Mouse (Mus musculus): ENCODE results near the gene Gm3854. TPM values are rescaled to one million over a fixed set of nuclear protein-coding genes. Genes with fewer than 3 reads are reported as not detected.
"Not testable (repeated sequence)": the region's sequence is repeated elsewhere in the genome, so short reads cannot be mapped to it uniquely, and the experiment has no call there.

Gene Gm3854
- 0.62 and 0.94 TPM in 2 replicates for total RNA-seq (2021)
- long read RNA-seq: 0 reads

DNA sequence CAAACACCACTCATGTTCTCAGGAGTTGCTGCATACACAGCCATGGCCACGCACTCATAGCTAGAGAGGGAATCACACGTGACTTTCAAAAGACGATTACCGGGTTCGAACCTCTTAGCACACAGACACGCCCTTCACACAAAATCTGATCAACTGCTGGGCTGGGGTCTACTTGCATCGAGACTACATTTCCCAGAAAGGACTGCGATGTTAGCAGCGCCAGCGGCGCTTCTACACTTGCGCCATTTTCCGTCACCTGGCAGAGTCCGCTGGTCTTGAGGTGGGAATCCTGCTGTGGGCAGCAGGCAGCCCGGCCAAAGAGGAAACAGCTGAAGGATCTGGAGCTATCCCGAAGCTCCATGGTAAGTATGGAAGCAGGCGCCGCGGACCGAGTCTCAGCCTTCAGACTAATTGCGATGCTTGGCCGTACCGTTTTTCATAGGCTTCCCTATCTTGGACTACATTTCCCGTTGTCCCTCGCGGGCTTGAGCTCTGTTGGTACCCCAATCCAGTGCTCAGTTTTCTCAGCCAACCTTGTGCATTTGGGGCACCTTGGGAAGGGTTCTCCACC lies at the start of gene Gm3854:
Gene Gm3854, plus strand, starts transcription at position 259 of the 571 bp plus-strand sequence.
- peak; percentile 46 for DNase-seq

DNA sequence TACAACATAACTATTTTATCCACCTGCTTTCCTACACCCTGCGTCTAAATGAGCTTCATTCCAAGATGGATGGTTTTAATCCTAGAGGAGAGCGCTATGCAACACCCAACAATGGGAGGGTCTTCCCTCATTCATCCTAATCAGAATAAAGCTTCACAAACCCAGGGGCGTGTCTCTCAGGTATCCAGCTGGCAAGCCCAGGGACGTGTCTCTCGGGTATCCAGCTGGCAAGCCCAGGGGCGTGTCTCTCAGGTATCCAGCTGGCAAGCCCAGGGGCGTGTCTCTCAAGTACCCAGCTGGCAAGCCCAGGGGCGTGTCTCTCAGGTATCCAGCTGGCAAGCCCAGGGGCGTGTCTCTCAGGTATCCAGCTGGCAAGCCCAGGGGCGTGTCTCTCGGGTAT lies 42.8 kb upstream of the Gm3854 start:
- DNase-seq: not testable (repeated sequence)

DNA sequence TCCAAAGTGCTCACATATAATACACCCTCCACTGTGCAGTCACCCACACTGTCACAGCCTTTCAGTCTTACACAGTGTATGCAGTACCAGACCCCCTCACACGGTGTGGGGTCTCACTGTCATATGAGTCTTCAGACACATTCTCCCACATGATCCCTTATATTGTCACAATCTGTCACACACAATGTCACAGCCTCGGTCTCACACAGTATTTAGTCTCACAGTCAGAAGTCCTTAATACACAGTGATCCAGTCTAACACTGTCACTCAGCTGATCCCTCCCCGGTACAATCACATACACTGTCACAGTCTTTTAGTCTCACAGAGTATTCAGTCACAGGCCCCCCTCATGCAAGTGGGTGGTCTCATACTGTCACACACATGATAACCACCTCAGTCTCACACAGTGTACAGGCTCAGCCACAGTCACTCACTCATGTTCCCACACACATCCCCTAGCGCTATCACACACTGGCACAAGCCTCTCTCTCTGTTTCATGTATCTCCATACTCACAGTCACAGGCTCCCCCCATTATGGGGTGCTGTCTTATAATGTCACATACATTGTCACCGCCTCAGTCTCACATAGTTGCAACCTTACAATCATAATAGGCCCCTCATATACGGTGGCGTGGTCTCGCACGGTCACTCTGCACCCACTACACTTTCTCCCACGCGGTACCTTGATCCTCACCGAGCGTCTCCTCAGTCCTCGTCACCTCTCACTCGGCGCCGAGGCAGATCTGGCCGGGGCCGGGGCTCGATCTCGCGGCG lies 12.9 kb upstream of the Gm3854 start:
- no peak for DNase-seq

DNA sequence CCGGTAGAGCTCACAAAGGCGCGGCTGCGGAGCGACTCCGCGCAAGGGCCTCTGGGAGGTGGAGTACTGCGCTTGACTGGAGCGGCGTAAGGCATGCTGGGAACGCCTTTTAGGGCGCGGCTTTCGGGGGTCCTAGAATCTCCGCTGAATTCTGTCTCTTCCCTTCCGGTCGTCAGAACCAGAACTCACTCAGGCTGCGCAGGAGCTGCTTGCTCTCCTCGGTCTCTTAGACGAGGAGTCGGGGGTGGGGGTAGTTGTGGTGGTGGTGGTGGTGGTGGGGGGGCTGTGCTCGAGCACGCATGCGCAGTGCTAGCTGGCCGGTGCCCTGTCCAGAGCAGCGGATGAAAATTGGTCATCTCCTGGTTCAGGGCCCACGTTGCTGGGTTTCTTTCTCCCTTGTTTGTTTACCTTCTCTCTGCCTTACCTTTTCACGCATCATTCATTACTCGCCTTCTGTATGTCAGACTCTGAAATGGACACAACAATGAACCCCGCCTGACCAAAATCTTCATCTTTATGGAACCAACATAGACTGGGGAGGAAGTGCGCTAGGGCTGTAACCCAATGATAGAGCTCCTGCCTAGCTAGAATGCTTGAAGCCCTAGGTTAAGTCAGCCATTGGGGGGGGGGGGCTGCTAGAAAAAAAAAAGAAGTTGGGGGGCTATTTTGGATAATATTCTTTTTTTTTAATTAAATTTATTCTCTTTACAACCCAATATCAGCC lies 12.2 kb upstream of the Gm3854 start, which contains the start of gene Zfp583:
Gene Zfp583, minus strand, starts transcription at position 53 of the 724 bp plus-strand sequence.
- DNase-seq: peak; percentile 80

DNA sequence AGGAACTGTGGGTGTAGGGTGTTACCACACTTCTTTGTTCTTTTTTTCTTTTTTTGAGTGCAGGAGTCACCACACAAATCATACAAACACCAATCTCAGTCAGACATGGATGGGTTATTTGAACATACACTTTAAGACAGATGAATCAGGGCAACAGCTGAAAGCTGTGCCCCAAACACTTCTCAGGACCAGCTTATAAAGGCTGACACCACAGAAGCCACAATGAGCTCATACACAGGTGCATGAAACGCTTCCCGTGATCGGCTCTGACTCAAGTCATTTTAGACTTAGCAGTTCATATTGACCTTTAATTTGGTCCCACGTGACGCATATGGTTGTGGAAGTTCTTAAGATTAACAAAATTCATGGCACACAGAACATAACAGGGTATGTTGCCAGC lies 3.7 kb upstream of the Gm3854 start:
- DNase-seq: no peak

DNA sequence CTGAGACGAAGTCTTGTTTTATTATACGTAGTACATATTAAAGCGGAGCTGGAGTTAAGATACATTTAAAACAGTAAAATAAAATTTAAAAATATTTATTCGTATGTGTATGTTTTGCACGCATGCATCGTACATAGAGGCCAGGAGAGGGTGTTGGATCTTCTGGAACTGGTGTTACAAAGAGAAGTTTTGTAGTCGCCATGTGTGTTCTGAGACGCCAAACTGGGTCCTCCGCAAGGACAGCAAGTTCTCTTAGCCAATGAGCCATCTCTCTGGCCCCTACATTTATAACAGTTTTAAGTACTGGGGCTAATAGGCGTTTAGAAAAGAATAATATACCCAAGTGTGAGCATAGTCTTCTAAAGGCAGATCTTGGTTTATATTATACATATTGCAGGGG lies 565 bp downstream of the Gm3854 start:
- DNase-seq: no peak

DNA sequence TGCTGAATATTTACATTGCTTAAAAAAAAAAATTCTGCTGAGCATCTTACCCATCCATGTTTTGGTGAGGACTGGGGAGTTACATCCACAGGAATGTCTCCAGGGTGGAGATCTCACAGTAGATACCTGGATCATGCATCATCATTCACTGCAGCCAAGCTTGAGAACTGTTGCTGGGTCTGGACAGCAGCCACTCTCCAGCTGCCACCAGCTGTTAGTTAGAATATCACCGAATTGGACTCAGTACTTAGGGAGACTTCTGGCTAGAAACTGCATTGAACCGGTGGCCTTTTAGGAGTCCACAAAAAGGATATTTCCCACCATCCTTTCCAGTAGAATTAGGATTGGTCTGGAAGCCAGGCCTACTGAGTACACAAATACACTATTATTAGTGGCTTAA lies 14.6 kb downstream of the Gm3854 start:
- DNase-seq: no peak

DNA sequence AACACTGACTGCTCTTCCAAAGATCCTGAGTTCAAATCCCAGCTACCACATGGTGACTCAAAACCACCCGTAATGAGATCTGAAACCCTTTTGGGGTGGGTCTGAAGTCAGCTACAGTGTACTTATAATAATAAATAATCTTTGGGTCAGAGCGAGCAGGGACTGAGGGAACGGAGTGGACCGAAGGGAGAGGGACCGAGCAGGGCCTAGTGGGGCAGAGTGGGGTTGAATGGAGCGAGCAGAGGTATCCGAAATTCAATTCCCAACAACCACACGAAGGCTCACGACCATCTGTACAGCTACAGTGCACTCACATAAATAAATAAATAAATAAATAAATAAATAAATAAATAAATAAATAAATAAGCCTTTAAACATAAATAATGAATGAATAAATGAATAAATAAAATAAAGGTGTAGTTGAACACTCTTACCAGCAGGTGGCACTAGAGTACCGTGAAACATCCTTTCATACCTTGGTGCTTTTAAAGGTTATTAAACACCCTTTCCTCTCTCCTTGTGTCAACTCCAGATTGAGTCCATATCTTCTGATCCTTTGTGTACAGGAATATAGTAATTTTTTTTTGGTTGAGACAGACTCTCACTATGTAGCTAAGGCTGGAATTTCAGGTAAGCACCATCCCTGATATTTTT lies 15.5 kb downstream of the Gm3854 start:
- no peak for DNase-seq

DNA sequence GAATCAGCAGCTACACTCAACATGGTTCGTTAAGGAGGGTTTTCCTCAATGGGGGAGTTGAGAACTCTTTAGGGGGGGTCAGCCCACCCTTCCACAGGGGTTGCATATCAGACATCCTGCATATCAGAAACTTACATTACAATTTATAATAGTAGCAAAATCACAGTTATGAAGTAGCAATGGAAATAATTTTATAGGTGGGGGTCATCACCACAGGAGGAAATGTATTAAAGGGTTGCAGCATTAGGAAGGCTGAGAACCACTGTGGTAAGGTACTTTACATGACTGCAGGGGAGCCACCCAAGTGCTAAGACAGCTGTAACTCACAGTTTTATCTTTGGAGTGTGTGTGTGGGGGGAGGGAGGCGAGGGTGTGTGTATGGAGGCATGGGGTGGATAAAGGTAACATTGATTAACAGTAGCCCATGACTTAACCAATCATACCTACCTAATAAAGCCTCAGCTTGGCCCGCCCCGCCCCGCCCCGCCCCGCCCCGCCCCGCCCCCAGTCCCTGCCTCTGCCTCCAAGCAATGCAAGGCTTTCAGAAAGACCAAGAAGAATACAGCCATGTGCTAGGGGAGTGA lies 17.0 kb downstream of the Gm3854 start:
- no peak for DNase-seq

DNA sequence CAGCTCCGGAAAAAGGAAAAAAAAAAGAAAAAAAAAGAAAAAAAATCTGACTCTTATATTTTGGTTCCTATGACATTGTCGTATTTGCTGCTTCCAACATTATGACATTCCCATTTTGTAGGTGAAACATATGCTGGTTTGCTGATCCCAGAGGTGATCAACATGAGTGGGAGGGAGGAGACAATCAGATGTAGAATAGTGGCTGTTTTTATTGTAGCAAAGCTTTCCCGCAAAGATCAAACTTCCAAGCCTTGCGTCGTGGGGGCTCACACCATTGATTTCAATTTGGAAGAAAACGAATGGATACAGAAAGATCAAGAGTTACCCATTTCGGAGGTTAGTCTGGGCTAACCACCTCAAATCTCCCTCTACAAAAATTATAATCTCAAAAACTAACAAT lies 18.2 kb downstream of the Gm3854 start:
- no peak for DNase-seq

DNA sequence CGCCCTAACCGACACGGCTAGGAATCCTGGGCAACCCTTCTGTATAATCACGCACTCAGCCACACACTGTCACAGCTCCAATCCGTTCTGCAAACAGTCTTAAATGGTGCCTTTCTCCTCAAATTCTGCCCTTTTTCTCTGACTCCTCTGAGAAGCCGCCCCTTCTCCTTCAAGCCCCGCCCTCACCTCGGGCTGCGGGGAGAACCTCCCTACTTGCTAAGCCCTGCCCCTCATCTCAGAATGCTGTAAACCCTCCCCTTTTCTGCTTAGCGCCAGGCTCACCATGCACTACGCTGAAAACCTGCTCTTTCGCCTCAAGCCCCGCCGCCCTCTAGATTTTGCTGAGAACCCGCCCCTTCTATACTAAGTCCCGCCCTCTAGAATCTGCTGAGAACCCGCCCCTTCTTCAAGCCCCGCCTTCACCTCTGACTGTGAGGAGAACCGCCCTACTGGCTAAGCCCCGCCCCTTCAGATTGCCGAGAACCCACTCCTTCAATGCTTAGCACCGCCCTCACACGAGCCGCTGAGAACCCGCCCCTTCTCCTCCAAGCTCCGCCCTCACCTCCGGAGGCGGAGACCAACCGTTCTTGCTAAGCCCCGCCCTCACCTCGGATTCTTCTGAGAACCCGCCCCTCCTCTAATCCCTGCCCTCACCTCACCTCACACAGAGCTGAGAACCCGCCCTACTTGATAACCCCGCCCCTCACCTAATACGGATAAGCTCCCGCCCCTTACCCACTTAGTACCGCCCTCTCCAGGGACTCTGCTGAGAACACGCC lies 18.9 kb downstream of the Gm3854 start:
- peak; percentile 96 for DNase-seq

DNA sequence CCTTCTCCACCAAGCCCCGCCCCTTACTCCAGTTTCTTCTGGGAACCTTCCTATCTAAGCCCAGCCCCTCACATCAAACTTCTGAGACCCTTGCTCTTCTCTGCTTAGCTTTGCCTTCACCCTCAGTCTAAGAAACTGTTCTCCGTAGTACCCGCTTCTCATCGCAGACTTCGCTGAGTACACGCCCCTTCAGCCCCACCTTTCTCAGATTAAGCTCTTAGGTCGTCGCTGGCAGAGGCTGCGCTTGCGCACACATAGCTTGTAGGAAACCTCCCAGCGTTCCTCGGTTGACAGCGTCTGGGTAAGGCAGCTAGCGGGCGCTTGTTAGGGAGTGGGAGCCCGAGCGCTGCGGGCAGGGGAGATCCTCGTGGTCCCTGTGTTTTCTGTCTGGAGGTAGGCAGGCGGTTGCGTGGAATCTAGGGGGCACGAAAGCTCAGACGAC lies 19.5 kb downstream of the Gm3854 start, which contains the start of gene Zfp78:
Gene Zfp78, plus strand, starts transcription at position 234 of the 442 bp plus-strand sequence.
- DNase-seq: peak; percentile 81

DNA sequence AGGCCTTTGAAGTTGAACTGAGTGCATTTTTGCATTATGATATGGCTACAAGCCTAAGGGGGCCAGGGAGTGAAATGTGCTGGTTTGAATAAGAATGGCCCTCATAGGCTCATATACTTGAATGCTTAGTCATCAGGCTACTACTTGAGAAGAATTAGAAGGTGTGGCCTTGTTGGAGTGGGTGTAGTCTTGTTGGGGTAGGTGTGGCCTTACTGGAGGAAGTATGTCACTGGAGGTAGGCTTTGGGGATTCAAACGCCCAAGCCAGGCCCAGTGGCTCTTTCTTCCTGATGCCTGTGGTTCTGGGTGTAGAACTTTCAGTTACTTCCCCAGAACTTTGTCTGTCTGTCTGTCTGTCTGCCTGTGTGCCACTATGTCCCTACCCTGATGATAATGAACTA lies 21.2 kb downstream of the Gm3854 start:
- no peak for DNase-seq

DNA sequence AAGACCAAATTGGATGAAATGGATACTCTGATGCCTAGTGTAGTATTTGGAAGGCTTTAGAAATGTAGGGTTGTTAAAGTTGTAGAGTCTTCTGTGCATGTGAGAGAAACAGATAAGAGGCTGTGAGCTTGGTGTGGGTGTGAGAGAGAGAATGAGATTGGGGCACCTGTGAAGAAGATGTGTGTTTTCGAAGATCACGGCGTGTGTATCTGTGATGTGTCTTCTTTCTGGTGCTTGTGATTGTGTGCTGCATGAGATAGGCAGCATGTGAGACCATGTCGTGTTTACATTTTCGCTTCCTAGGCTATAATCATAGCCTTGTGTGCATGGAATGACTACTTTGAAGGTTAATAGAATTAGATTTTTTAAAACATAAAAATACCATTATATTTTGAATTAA lies 23.6 kb downstream of the Gm3854 start:
- no peak for DNase-seq

DNA sequence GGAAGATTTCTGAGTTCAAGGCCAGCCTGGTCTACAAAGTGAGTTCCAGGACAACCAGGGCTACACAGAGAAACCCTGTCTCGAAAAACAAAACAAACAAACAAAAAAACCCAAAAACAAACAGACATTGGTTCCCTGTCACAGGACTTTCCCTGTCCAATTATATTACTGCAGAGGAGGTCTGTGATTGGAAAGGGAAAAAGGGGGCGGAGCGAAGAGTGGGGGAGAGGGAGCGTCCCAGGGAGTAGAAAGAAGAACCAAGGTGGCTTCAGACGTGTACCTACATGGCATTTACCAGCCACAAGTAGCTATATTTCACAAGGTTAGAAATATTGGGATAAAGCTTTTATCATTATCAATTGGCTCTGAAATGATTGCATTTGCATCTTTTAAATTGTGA lies 24.6 kb downstream of the Gm3854 start:
- DNase-seq: not testable (repeated sequence)

DNA sequence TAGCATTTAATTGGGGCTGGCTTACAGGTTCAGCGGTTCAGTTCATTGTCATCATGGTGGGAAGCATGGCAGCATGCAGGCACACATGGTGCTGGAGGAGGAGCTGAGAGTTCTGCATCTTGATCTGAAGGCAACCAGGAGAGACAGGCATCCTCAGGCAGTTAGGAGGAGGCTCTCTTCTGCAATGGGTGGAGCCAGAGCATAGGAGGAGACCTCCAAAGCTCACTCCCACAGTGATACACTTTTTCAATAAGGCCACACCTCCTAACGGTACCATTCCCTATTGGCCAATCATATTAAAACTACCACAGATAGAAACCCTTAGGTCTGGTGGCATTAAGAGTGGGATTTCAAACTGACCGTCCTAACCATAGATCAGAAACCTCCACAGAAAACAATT lies 25.9 kb downstream of the Gm3854 start:
- no peak for DNase-seq

DNA sequence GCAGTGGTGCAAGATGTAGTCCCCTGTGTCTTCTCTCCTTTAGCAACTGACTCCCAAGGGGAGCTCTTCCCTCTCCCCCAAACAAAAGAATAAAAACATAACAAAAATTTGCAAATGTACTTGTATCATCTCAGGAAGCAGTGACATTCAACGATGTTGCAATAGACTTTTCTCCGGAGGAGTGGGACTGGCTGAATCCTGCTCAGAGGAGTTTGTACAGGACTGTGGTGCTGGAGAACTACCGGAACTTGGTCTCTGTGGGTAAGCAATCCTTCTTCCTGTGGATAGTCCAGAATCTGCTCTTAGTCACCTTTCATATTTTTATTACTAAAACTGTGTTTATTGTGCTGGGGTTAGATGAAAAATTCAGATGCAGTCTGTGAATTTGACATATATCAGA lies 29.4 kb downstream of the Gm3854 start:
- DNase-seq: no peak

DNA sequence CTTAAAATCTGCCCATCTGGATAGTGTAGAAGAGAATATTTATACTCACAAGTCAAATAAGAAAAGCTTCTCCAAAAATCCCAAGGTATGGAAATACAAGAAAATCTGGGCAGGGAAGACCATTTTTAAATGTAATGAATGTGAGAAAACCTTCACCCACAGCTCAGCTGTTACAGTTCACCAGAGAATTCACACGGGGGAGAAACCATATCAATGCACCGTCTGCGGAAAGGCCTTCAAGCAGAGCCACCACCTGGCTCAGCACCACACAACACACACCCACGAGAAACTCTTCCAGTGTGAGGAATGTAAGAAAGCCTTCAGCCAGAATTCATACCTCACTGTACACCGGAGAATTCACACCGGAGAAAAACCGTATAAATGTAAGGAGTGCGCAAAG lies 34.9 kb downstream of the Gm3854 start:
- DNase-seq: no peak

DNA sequence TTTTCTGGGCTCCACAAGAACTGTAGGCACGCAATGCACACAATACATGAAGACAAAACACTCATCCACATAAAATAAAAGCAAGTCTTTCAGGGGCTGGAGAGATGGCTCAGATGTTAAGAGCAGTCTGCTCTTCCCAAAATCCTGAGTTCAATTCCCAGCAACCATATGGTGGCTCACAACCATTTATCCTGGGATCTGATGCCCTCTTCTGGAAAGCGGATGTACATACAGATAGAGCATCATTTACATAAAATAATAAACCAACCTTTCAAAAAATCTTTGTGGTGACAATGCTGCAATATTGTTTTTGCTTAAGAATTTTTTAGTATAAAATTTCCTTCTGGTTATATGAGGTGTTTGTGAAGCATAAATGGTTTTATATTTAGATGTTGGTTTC lies 37.9 kb downstream of the Gm3854 start:
- no peak for DNase-seq

DNA sequence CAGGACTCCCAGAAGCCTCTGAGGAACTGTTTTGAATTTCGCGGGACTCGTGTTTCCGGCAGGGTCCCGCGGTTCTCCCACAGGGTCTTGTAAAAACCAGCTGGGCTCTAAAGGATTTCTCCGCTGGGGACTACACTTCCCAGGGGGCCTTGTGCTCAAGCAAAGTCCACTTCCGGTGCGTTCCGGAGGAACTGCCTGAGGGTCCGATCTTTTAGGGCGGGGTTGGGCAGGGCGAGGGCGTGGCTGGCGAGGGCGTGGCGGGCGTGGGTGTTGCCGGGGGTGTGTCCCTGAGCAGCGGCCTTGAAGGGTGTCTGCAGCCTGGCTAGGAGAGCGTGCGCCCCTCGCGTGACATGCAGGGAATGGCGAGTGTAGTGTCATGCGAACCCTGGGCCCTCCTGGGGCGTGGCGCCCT lies 39.5 kb downstream of the Gm3854 start, which contains the start of gene Zfp28:
Gene Zfp28, plus strand, starts transcription at position 252 of the 412 bp plus-strand sequence.
- DNase-seq: peak; percentile 95

DNA sequence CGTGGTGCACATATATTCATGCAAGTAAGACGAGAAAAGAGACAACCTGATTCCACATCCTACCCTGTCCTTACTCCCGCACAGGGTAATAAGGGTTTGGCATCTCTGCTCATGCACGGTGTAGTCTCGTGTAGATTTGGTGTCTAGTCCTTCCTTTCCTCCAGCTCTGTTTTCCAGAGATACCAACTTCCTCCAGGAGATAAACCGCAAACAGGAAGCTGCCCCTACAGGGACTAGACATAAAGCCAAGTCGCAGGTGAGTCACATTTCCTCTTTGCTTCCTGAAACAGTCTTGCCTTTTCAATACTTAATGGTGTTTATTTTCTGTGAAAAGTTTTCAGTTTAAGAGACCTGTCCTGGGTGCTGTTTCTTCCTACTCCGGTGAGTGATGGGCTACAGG lies 40.5 kb downstream of the Gm3854 start:
- DNase-seq: no peak
